Mouse (Mus musculus) cerebellum, adult 9-11 months (tissue): ENCODE data around the gene Rundc3b.

Experiments used
- DNase-seq: peaks from one replicate; pipeline ENCODE4 v3.0.0; 2022

The Rundc3b gene

DNA sequence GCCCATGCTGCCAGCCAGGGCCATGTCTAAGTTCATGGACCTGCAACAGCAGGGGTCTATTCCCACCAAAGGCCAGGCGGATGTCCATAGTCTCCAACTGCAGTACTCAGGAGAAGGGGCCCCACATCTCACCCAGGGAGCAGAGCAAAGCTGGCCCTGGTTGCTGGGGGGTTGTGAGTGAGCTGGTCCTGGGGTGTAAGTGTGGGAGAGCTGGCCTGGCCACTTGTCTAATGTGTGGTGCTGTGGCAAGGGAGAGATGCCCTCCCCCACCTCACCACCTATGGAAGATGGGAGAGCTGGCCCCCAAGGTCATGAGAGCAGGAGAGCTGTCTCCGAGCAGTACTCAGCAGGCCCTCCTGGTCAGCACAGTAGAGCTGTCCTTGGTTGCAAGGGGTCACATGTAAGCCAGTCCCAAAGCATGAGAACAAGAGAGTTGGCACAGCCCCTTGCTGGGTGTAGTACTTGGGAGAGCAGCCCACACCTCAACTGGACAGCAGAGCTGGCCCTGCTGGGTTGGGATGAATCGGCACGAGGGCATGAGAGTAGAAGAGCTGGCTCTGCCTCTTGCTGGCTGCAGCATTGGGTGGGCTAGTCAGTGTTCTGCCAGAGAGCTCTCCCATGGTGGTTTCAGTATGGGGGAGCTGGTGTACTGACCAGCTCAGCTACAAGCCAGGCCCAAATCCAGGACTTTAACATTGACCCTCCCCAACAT lies 134.6 kb downstream of the Rundc3b start:
- no peak for DNase-seq

DNA sequence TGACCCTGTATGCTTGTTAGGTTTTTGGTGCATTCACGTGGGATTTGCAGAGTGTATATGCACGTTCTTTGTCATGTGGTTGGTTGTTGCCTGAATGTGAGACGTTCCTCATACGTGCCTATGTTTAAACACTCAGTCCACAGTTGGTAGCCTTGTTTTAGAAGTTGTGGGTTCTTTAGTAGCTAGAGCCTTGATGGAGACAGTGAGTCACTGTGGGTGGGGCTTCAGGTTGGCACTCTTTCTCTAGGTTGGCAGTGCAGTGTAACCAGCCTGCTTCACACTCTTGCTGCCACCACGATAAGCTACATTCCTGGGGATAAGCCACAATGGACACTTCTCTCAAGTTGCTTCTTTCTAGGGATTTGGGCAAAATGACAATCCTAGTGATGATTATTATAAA lies 166.2 kb downstream of the Rundc3b start:
- DNase-seq: no peak

DNA sequence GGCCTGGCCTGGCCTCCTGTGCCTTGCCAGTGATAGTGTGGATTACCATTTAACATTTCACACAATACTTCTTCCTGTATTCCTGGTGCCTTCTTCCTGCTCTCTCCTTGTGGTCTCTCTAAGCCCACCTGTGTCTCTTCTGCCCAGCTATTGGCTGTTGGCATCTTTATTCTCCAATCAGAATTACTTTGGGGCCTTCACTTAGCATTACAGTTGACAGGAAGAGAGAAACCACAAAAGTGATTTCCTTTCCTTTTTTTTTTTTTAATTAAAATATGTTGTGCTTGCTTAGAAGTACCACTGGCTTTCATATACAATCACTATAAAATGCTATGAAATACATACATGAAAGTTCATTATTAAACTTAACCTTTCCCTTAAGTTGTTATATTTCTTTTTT lies 167.2 kb downstream of the Rundc3b start:
- DNase-seq: no peak
